Mouse (Mus musculus) thymus, adult 18-20 months (tissue): Measurements from ENCODE around the gene Vmn2r14.
"Not testable (repeated sequence)": the region's sequence is repeated elsewhere in the genome, so short reads cannot be mapped to it uniquely, and the experiment has no call there.

Experiments used
- DNase-seq, 2 experiments: peaks; one replicate each; pipeline ENCODE4 v3.0.0; 2022; ENCODE audit warnings: mixed read lengths in 2 of 2

The Vmn2r14 gene

GRCm38 (mm10) chr5:109224608-109225007 lies at the start of gene Vmn2r14:
TSS of gene Vmn2r14 (minus strand) at chr5:109224708.
- DNase-seq: no peak

GRCm38 (mm10) chr5:109192099-109192498 lies 32.4 kb downstream of the Vmn2r14 start, which contains the start of gene Vmn2r13:
TSS of gene Vmn2r13 (minus strand) at chr5:109192199.
- DNase-seq: not testable (repeated sequence)

GRCm38 (mm10) chr5:109166851-109167250 lies 57.7 kb downstream of the Vmn2r14 start:
- not testable (repeated sequence) for DNase-seq
